Mouse (Mus musculus): Measurements from ENCODE around the gene Nudcd3. TPM values are rescaled to one million over a fixed set of nuclear protein-coding genes. Genes with fewer than 3 reads are reported as not detected.

The Nudcd3 gene
- total RNA-seq (2021): 59.0 and 63.1 TPM in 2 replicates
- long read RNA-seq, transcript Nudcd3-201 (6 exons, 3,927 nt): major isoform, 66 of 85 reads
- long read RNA-seq, partial matches to known transcripts: 7 of 85 reads
- long read RNA-seq, other reads (novel, unspliced or antisense): 12 of 85 reads

GRCm38 (mm10) chr11:6200087-6200569 lies at the start of gene Nudcd3:
Nudcd3 (minus strand) TSS chr11:6200415.
- peak; percentile 86 for DNase-seq

GRCm38 (mm10) chr11:6244707-6245106 lies 44.5 kb upstream of the Nudcd3 start:
- no peak for DNase-seq

GRCm38 (mm10) chr11:6233025-6233424 lies 32.8 kb upstream of the Nudcd3 start:
- DNase-seq: no peak

- DNase-seq: no peak
Observed at GRCm38 (mm10) chr11:6230012-6230411, 29.8 kb upstream of the Nudcd3 start, which contains the start of gene Npc1l1. Npc1l1 (minus strand) TSS chr11:6230143.

GRCm38 (mm10) chr11:6224541-6225229 lies 24.5 kb upstream of the Nudcd3 start:
- no peak for DNase-seq

GRCm38 (mm10) chr11:6222187-6222586 lies 22.0 kb upstream of the Nudcd3 start:
- no peak for DNase-seq

- no peak for DNase-seq
Observed at GRCm38 (mm10) chr11:6219967-6220366, 19.8 kb upstream of the Nudcd3 start.

DNA sequence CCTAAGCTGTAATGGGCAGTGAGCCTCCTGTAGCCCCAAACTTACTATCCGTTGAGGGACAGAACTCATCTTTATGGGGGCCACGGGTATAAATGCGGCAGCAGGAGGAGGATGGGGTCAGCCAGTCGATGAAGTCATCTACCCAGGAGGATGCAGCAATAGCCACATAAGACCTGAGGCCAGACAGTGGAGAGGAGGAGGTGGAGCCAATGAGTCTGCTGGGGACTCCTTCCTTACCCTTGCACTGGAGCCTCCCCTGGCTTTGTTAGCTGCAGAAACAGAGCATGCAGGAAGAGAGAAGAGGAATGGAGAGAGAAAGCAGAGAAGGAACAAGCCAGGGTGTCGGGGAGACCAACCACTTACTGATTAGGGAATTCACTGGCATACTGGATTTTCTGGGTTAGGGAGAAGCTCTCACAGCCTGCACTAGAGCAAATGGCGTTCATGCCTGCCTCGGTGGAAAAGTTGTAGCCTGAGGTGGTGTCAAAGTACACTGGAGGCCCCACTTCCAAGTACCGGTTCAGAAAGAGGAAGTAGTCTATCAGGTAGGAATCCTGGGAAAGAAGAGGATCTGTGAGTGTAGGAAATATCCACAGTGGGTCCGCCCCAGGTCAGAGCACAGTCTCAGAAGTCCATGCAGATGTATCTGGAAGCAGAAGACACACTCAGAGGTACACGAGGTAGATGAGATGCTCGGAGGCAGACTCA lies 18.1 kb upstream of the Nudcd3 start:
- DNase-seq: no peak

GRCm38 (mm10) chr11:6216834-6217233 lies 16.6 kb upstream of the Nudcd3 start:
- DNase-seq: no peak

DNA sequence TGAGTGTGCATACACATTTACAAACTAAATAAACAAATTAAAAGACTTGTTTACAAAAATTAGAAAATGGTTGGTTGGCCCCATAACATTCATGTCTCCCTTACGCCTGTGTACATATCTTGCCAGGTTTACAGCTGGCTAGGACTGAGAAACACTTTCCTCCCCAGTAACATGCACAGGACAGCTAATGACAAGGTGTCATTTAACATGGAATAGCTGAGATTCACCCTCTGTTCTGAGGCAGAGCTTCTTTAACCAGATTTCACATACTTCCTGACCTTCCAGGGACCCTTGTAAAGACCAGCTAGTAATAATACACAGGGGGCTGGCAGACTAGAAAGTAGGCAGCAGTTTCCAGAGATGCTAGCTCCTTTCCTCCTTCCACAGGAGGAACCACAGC lies 7.9 kb upstream of the Nudcd3 start:
- DNase-seq: no peak

DNA sequence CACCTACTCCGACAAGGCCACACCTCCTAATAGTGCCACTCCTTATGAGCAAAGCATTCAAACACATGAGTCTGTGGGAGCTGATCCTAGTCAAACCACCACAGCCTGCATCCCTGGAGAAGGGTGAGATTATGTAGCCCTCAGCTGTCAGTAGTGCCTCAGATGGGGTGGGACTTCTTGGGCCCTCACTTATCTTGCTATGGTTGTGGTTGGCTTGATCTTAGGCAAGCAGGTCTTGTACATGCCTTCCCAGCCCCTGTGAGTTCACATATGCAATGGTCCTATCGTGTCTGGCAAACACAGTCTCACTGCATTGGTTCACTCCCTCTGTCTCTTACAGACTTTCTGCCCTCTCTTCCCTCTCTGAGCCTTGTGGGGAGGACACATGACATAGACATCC lies 6.9 kb upstream of the Nudcd3 start:
- no peak for DNase-seq

DNA sequence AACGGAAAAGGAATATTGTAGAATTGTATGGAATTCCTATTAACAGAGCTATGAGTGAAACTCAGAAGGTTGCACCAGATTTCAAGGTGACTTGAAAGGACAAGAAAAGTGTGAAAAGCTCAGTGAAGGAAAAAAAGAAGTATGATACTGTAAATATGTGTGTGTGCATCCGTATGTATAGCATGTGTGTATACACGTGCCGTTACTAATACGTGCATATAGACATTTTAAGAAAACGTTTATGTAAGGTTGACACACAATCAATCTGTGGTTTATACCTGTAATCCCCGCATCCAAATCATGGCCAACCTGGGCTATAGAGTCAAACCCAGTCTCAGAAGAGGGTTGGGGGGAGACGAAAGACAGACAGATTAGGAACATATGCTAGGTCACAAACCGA lies 355 bp upstream of the Nudcd3 start:
- DNase-seq: no peak

DNA sequence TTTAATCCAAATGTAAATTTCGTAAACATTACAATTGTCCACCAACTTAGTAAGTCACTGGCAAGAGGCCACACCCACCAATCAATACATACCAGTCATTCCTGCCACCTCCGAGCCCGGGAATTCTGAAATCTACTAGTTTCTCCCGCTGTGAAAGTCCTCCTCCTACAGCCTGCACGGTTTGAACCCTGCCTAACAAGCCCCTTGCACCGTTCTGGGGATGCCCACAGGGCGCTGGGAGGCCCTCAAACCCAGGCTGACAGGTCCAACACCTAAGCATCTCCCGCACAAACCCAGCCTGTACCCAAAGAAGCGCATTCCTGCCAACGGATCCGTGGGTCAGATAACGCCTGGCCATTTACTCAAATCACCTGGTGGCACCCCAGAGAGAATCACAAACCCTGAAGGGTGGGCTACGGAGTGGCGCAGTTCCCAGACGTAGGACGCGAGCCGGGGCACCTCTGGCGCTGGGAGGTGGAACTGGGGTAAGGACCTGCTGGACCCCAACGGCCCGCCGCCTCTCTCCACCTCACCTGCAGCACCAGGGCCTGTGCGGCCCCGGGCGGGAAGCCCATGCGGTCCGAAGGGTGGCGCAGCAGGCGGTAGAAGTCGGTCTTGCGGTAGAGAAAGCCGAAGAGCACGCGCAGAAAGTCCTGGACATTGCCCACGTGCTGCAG lies 667 bp downstream of the Nudcd3 start, which contains the start of gene A730071L15Rik:
TSS of gene A730071L15Rik (plus strand) at position 620 of the 677 bp plus-strand sequence.
- DNase-seq: no peak

- no peak for DNase-seq
Observed at GRCm38 (mm10) chr11:6198449-6198848, 1.8 kb downstream of the Nudcd3 start.

DNA sequence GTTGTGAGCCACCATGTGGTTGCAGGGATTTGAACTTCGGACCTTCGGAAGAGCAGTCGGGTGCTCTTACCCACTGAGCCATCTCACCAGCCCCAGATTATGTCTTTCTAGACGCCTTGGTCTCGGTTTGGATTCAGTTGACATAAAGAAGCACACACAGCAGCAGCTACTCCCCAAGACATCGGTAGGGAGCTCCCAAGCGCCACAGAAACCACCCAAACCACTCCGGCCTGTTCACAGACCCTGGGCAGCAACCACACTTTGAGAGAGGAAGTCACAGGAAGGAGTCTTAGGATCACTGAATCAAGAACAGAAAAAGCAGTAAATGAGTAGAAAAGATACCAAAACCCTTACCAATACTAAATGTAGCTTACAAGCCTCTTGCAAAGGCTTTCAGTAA lies 3.4 kb downstream of the Nudcd3 start:
- DNase-seq: no peak

- peak; percentile 82 for DNase-seq
Observed at GRCm38 (mm10) chr11:6187878-6188277, 12.3 kb downstream of the Nudcd3 start.

- no peak for DNase-seq
Observed at GRCm38 (mm10) chr11:6187399-6187798, 12.8 kb downstream of the Nudcd3 start.

GRCm38 (mm10) chr11:6184202-6184935 lies 15.8 kb downstream of the Nudcd3 start:
- no peak for DNase-seq

DNA sequence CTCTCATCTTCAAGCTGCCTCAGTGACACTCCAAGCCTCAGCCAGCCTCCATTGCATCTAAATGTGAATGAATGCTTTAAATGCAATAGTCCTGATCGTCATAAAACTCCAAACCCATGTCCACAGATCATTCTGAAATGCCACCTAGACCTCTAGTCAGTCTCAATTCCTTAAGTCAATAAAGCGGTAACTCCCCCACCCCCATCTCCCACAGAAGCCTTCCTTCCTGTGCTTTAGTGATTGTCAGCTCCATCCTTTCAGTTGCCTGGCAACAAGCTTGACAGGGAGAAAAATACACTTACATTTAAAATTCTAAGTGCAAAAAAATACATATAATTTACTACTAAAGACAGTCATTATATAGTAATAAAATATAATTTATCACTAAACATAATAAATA lies 17.0 kb downstream of the Nudcd3 start:
- no peak for DNase-seq

- DNase-seq: no peak
Observed at GRCm38 (mm10) chr11:6180811-6181399, 19.3 kb downstream of the Nudcd3 start.

DNA sequence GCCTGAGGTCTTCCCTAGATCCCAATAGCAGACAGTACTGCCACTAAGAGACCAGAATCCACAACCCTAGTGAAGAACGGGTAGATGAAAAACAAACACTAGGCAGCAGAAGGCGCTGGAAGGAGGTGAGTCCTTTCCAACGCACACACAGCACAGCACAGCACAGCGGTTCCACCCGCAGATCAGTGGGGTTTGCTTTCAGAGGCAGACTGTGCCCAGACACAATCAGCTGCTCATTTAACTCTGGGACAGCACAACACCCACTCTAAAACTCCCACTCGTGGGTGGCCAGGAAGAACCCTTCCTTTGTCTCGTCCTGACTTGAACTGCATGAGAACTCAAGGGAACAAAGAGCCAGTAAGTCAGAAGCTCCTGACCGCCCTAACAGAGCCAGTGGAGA lies 21.0 kb downstream of the Nudcd3 start:
- DNase-seq: no peak
